Mouse (Mus musculus) limb, embryonic 11.5 days (tissue): Measurements from ENCODE around the gene Nfatc3. TPM values are rescaled to one million over a fixed set of nuclear protein-coding genes. Genes with fewer than 3 reads are reported as not detected.

Experiments used
- ATAC-seq: fragments of 200-750 bp; cut with Nextera tagmentation; 2 replicates; pipeline ENCODE4 v1.8.0; 2017; ENCODE audit warnings: low read depth; ENCODE audit not compliant: insufficient number of reproducible peaks, low FRiP score, low TSS enrichment
- DNase-seq: peaks from one replicate; pipeline ENCODE4 v3.0.0-alpha.2; 2015; ENCODE audit warnings: low spot score
- H3K27ac ChIP-seq: fragments of 300-500 bp; sonication (generic); replicated peaks from 2 replicates; pipeline ENCODE4 v1.5.1; 2014; ENCODE audit warnings: low read depth, mild to moderate bottlenecking, low read length
- H3K27me3 ChIP-seq: fragments of 300-500 bp; sonication (generic); 2 replicates; pipeline ENCODE4 v1.6.1; 2014; ENCODE audit warnings: mild to moderate bottlenecking, low read length, mixed read lengths; ENCODE audit not compliant: control insufficient read depth, insufficient read depth
- H3K36me3 ChIP-seq: fragments of 300-500 bp; sonication (generic); 2 replicates; pipeline ENCODE4 v1.6.1; 2014; ENCODE audit warnings: mild to moderate bottlenecking, low read length, moderate library complexity, mixed read lengths; ENCODE audit not compliant: control insufficient read depth, insufficient read depth
- H3K4me1 ChIP-seq: fragments of 300-500 bp; sonication (generic); 2 replicates; pipeline ENCODE4 v1.6.1; 2014; ENCODE audit warnings: low read length, mixed read lengths; ENCODE audit not compliant: control insufficient read depth, insufficient read depth
- H3K4me2 ChIP-seq: fragments of 300-500 bp; sonication (generic); 2 replicates; pipeline ENCODE4 v1.6.1; 2014; ENCODE audit warnings: low read depth, mild to moderate bottlenecking, moderate library complexity; ENCODE audit not compliant: severe bottlenecking
- H3K4me3 ChIP-seq: fragments of 300-500 bp; sonication (generic); 2 replicates; pipeline ENCODE4 v1.5.1; 2014; ENCODE audit warnings: low read depth, low read length
- H3K9ac ChIP-seq: fragments of 300-500 bp; sonication (generic); 2 replicates; pipeline ENCODE4 v1.6.1; 2014; ENCODE audit warnings: mild to moderate bottlenecking, low read length
- H3K9me3 ChIP-seq: fragments of 300-500 bp; sonication (generic); 2 replicates; pipeline ENCODE4 v1.6.1; 2016; ENCODE audit warnings: low read length; ENCODE audit not compliant: control insufficient read depth
- WGBS: fragments of 180-500 bp; shearing (Covaris S2); extraction: QIAGEN DNeasy Blood & Tissue Kit; methylation state at CpG from one replicate; pipeline ENCODE4 v1.1.7; 2014; 5-methylcytosine and 5-hydroxymethylcytosine counted together
- polyA plus RNA-seq: library from polyadenylated mRNA; unstranded; fragments of >200 nt; fragmentation: Nextera tagmentation; extraction: Ambion mirVana; gene quantifications from 2 replicates; pipeline ENCODE4 v1.2.1, GENCODE M21; 2014

The Nfatc3 gene
- polyA plus RNA-seq, 1 experiment from 2014 or later, result 6.6 TPM

DNA sequence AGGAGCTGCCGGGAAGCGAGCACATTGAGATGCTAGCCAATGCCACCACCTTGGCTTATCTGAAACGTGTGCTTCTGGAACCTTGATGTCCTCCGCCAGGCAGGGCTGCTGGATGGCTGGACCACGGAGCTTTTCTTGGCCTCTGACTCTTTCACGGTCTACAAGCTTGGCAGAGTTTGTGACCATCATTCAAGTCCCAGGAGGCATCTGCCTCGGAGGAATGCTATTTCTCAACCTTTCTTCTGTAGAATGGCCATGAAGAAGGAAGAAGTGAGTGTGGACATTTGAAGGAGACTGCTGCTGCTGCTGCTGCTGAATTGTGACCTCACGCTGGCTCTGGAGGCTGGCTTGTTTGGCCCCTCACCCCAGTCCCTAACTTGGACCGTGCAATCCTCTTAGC is 104.6 kb downstream of the Nfatc3 start:
- DNase-seq (no peak), ATAC-seq (no peak)
- Histone ChIP-seq H3K27me3 (no peaks in the 10 kb centered on the region), H3K4me1 (peaks cover 3% of the 10 kb centered on the region; the same call in 1 of the 2 replicates), H3K36me3 (peaks cover 10% of the 10 kb centered on the region; the same call in 1 of the 2 replicates), H3K9me3 (no peaks in the 10 kb centered on the region), H3K4me3 (no peak overlapping the region), H3K9ac (no peak overlapping the region), H3K27ac (no peak overlapping the region), H3K4me2 (no peak overlapping the region)
- WGBS, result 91% methylated on average over 9 of the region's 9 CpGs

- Histone ChIP-seq H3K4me3 (no peak overlapping the region), H3K9me3 (no peaks in the 10 kb centered on the region), H3K9ac (no peak overlapping the region), H3K4me2 (no peak overlapping the region), H3K27me3 (no peaks in the 10 kb centered on the region), H3K4me1 (peaks cover 7% of the 10 kb centered on the region; the same call in 1 of the 2 replicates), H3K36me3 (peaks cover 10% of the 10 kb centered on the region; the same call in 1 of the 2 replicates), H3K27ac (no peak overlapping the region)
- DNase-seq (peak; percentile 80), ATAC-seq (no peak)
- 46% methylated on average over 4 of the region's 4 CpGs for WGBS
Observed at GRCm38 (mm10) chr8:106165460-106165859, 106.8 kb downstream of the Nfatc3 start.

GRCm38 (mm10) chr8:106168356-106169016 is 109.8 kb downstream of the Nfatc3 start, which contains the start of gene Slc7a6:
Gene Slc7a6 (plus strand): TSS chr8:106168857.
- peak within 1 kb of the TSS; percentile 91 for H3K9ac ChIP-seq
- under 1% methylated on average over 56 of the region's 59 CpGs for WGBS
- peaks cover 7% of the 10 kb centered on the region; the same call in 1 of the 2 replicates for H3K4me1 ChIP-seq
- peak within 1 kb of the TSS; percentile 82 for H3K27ac ChIP-seq
- peaks cover 3% of the 10 kb centered on the region; the same call in 1 of the 2 replicates for H3K36me3 ChIP-seq
- peak; percentile 76; the same call in 1 of the 2 replicates for ATAC-seq
- H3K4me3 ChIP-seq, result peak within 1 kb of the TSS; percentile 92
- no peaks in the 10 kb centered on the region for H3K27me3 ChIP-seq
- H3K9me3 ChIP-seq, result no peaks in the 10 kb centered on the region
- peak within 1 kb of the TSS; percentile 94 for H3K4me2 ChIP-seq
- peak; percentile 88 for DNase-seq

DNA sequence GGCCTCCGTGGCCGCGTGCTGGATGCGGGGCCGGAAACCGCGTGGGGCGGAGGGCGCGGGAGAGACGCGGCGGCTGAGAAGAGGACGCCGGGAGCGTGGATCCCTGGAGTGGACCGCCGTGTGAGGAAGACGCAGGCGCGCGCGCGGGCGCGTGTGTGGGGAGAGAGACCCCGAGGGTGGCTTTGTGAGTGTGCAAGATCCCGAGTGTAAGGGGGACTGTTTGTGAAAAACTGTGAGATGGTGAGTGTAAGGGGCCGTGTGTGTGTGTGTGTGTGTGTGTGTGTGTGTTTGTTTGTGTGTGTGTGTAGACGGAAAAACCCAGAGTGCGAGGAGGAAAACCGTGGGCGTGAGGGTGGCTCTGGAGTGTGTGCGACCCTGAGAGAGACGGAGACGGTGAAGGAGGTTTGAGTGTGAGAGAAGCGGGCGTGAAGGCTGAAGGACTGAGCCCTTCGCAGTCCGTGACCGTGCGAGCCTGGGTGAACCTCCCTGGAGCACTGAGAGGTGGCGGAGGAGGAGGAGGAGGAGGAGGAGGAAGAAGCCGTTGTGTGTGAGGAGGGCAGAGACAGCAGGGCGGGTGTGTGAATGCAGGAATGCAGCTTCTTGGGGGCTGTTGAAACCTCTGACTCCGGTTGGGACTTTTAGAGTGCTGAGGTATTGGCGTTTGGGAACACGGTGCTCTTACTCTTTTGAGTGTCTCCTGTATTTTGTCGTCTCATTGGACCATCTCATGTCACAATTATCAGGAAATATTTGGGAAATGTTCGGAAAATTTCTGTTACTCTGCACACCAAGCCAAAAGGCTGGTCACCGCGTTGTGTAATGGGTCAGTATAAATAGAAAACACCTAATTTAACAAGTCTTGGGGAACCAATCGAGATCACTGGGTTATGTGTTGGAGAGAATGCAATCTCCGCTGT is 110.6 kb downstream of the Nfatc3 start:
- 1% methylated on average over 53 of the region's 54 CpGs for WGBS
- Histone ChIP-seq H3K4me2 (peak overlapping the region; percentile 94), H3K36me3 (no peaks in the 10 kb centered on the region), H3K27ac (peak overlapping the region; percentile 82), H3K27me3 (no peaks in the 10 kb centered on the region), H3K9ac (peak overlapping the region; percentile 91), H3K4me1 (peaks cover 7% of the 10 kb centered on the region; the same call in 1 of the 2 replicates), H3K4me3 (peak overlapping the region; percentile 92), H3K9me3 (no peaks in the 10 kb centered on the region)
- peak; percentile 66 for DNase-seq
- ATAC-seq, result peak; percentile 64

- DNase-seq (no peak), ATAC-seq (no peak)
- Histone ChIP-seq H3K36me3 (no peaks in the 10 kb centered on the region), H3K9ac (peak overlapping the region; percentile 91; the same call in 1 of the 2 replicates), H3K4me1 (peaks cover 7% of the 10 kb centered on the region; the same call in 1 of the 2 replicates), H3K4me2 (peak overlapping the region; percentile 94), H3K4me3 (peak overlapping the region; percentile 92), H3K27ac (no peak overlapping the region), H3K9me3 (no peaks in the 10 kb centered on the region), H3K27me3 (no peaks in the 10 kb centered on the region)
- WGBS, result 40% methylated on average over 6 of the region's 6 CpGs
Observed at GRCm38 (mm10) chr8:106169934-106170480, 111.4 kb downstream of the Nfatc3 start.

- DNase-seq (no peak), ATAC-seq (no peak)
- no peak overlapping the region for H3K4me2 ChIP-seq
- WGBS, result 96% methylated on average over 3 of the region's 3 CpGs
- H3K27ac ChIP-seq, result no peak overlapping the region
- H3K4me1 ChIP-seq, result 0 out of 2 replicates have a peak, but pooled peaks cover 3% of the 10 kb centered on the region
- H3K4me3 ChIP-seq, result no peak overlapping the region
- H3K36me3 ChIP-seq, result no peaks in the 10 kb centered on the region
- no peaks in the 10 kb centered on the region for H3K9me3 ChIP-seq
- no peaks in the 10 kb centered on the region for H3K27me3 ChIP-seq
- H3K9ac ChIP-seq, result no peak overlapping the region
Observed at GRCm38 (mm10) chr8:106173566-106173965, 114.9 kb downstream of the Nfatc3 start.

DNA sequence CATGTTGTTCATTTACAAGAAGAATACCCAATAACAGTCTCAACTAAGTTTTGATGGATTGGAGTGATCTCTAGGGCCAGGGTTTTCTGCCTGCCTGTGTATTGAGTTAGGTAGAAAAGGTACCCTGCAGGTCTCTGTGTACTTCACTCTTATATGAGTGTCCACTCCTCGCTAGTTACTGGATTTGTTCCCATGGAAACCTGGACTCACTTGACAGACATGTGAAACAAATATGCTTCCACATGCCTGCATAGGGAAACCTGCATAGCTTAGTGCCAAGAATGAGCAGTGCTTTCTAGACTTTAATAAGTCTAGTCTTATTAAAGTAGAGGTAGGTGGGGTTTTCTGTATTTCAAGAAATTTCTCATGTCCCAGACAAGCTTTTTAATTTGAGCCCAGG is 118.3 kb downstream of the Nfatc3 start:
- Histone ChIP-seq H3K4me3 (no peak overlapping the region), H3K4me2 (no peak overlapping the region), H3K4me1 (no peaks in the 10 kb centered on the region), H3K27ac (no peak overlapping the region), H3K36me3 (peaks cover 2% of the 10 kb centered on the region; the same call in 1 of the 2 replicates), H3K27me3 (no peaks in the 10 kb centered on the region), H3K9ac (no peak overlapping the region), H3K9me3 (no peaks in the 10 kb centered on the region)
- DNase-seq (no peak), ATAC-seq (no peak)
- WGBS, result 49% methylated on average over 1 of the region's 1 CpGs

DNA sequence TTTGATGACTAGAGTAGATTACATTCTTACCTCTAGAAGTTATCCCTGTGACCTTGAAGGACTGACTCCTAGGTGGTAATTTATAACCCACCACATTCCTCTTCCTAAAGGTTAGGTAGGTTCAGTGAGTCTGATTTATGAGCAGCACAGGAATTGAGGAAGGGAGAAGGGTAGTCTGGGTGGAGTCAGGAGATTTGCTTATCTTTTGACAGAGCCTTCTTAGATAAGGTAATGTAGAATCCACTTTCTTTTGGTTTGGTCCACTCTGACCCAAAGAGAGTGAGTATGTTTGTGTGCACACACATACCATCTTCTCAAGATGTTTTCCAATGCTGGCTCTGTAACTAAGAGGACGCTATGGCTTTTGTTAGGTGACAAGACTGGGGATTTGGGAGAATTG is 119.0 kb downstream of the Nfatc3 start:
- no peak for DNase-seq
- no peak overlapping the region for H3K4me3 ChIP-seq
- WGBS, result 75% methylated on average over 1 of the region's 1 CpGs
- H3K27ac ChIP-seq, result no peak overlapping the region
- no peak for ATAC-seq
- H3K36me3 ChIP-seq, result peaks cover 2% of the 10 kb centered on the region; the same call in 1 of the 2 replicates
- no peaks in the 10 kb centered on the region for H3K4me1 ChIP-seq
- H3K9ac ChIP-seq, result no peak overlapping the region
- no peaks in the 10 kb centered on the region for H3K27me3 ChIP-seq
- no peaks in the 10 kb centered on the region for H3K9me3 ChIP-seq
- no peak overlapping the region for H3K4me2 ChIP-seq
